Mouse (Mus musculus): ENCODE measurements at regions not wholly inside any gene's neighbourhood (a gene's known extent, or its start where the extent isn't known, plus 50 kb on each side); places are given as distances from the start of the nearest gene placed in this dataset.

DNA sequence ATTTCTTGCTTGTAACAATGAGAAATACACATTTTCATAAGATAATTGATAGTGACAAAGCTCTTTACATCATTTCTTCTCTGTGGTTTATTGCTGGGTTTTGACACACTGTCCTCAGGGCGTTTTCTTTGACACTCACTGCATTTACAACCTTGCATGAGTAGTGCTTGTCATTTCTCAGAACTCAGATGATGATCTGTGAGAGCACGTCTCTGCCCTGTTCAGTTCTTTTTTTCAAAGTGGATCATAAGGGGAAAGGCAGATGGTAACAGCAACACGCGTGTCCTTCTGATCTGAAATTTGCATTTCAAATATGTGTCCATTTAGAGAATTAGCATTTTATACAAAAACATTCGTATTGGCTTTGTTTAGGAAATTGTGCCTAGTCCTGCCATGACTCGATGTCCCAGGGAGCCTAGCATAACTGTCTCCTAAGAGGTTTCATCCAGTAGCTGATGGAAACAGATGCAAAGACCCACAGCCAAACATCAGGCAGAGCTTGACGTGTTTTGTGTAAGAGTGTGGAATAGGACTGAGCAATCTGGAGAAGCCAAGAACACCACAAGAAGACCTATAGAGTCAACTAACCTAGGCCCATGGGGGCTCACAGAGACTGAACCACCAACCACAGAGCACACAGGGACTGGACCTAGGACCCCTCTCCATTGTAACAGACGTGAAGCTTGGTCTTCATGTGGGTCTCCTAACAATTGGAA, 108.4 kb upstream of the Npy2r start:
- H3K4me3 ChIP-seq (replicated peaks; ENCODE audit: low read length), result no peak overlapping the region
- TF ChIP-seq POU5F1 (IDR thresholded peaks at IDR 0.05; ENCODE audit: borderline replicate concordance, low read length) (no peak), NANOG (IDR thresholded peaks at IDR 0.05; ENCODE audit: borderline replicate concordance, low read length) (no peak), CTCF (conservative IDR thresholded peaks at IDR 0.05; ENCODE audit: low read length) (no peak)
- no peaks in the 10 kb centered on the region for H3K4me1 ChIP-seq (replicated peaks; ENCODE audit: low read depth, low read length)
- no peaks in the 10 kb centered on the region for H3K9me3 ChIP-seq (ENCODE audit: low read length)
- no peaks in the 10 kb centered on the region for H3K36me3 ChIP-seq (ENCODE audit: insufficient read depth, low read length)
- no peaks in the 10 kb centered on the region for H3K27me3 ChIP-seq (ENCODE audit: insufficient read depth, low read length)

DNA sequence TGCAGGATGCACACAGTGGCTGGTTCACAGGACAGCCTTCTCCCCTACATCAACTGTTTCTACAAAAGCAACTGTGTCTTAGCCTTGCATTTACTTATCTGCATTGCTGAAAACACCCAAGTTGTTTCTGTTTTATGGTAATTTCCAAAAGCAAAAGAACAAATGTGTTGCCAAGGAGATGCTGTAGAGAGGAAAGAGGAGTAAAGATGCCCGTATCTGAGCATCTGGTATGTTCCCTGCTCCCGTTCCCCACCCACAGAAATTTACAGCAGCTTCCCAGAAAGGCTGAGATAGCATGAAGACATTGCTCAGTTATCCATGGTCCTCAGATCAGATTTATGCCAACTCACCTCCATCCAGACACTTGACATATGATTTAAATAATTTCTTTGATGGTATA, 104.5 kb upstream of the Npy2r start:
- H3K27me3 ChIP-seq (ENCODE audit: insufficient read depth, low read length), result no peaks in the 10 kb centered on the region
- TF ChIP-seq POU5F1 (IDR thresholded peaks at IDR 0.05; ENCODE audit: borderline replicate concordance, low read length) (no peak), CTCF (conservative IDR thresholded peaks at IDR 0.05; ENCODE audit: low read length) (no peak)
- H3K36me3 ChIP-seq (ENCODE audit: insufficient read depth, low read length), result no peaks in the 10 kb centered on the region
- H3K4me3 ChIP-seq (replicated peaks; ENCODE audit: low read length), result no peak overlapping the region
- no peaks in the 10 kb centered on the region for H3K4me1 ChIP-seq (replicated peaks; ENCODE audit: low read depth, low read length)
- H3K9me3 ChIP-seq (ENCODE audit: low read length), result no peaks in the 10 kb centered on the region

DNA sequence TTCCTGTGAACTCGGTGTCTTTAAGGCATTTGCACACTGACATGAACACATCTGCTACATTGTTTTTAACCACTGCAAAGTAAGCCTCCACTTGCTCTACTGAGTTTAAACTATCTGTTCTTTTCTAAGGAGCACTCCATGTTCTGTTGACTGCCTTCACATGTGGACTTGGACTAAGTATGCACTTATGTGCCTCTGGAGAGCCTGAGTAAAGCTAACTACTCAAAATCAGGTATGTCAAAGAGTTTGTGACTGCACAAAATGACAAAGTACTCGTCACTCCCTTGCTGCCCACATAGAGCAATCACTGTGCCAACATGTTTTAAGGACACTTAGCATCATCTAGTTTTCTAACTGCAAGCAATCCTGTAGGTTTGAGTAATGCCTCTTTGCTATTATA, 92.2 kb upstream of the Npy2r start:
- no peaks in the 10 kb centered on the region for H3K4me1 ChIP-seq (replicated peaks; ENCODE audit: low read depth, low read length)
- no peak overlapping the region for H3K4me3 ChIP-seq (replicated peaks; ENCODE audit: low read length)
- no peaks in the 10 kb centered on the region for H3K36me3 ChIP-seq (ENCODE audit: insufficient read depth, low read length)
- no peaks in the 10 kb centered on the region for H3K9me3 ChIP-seq (ENCODE audit: low read length)
- no peaks in the 10 kb centered on the region for H3K27me3 ChIP-seq (ENCODE audit: insufficient read depth, low read length)
- no peak for TF ChIP-seq CTCF (conservative IDR thresholded peaks at IDR 0.05; ENCODE audit: low read length)
- no peak for TF ChIP-seq POU5F1 (IDR thresholded peaks at IDR 0.05; ENCODE audit: borderline replicate concordance, low read length)
- no peak for TF ChIP-seq NANOG (IDR thresholded peaks at IDR 0.05; ENCODE audit: borderline replicate concordance, low read length)

DNA sequence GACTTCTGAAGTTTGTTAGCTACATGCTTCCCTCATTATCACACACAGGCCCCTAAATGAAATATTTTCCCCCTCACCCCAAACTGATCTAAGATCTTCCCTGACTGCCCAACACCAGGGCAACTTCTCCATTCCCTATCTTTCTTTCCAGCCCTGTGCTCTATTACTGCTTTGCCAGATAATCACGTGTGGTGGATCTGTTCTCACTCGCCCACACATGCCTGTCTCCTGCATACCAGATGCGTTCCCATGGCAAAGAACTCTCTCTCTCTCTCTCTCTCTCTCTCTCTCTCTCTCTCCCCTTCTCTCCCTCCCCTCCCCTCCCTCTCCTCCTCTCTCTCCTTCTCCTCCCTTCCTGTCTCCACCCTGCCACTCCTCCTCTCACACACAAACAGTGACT, 88.8 kb upstream of the Npy2r start:
- no peak overlapping the region for H3K4me3 ChIP-seq (replicated peaks; ENCODE audit: low read length)
- H3K4me1 ChIP-seq (replicated peaks; ENCODE audit: low read depth, low read length), result no peaks in the 10 kb centered on the region

DNA sequence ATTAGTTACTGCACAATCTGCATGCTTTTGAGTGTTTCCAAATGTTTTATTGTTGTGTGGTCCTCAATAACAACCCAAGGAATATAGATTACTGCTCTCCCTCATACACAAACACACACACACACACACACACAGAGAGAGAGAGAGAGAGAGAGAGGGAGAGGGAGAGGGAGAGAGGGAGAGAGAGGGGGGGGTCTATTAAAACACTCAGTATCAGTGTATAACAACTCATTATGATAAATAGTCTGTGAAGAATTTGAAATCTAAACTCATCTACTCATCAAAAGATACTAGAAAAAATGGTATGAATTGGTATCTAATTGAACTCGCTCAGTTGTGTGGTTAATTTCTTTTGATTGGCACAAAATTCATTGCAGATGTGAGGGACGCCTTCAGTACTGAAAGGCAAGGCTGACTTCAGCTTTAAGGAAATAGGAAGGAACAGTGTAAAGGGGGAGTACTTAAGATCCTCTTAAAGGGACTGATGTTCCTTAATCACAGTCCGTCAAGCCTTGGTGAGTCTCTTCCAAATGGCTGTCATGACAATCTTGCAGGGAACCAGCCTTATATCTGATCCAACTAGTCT, 72.6 kb upstream of the Npy2r start:
- Histone ChIP-seq H3K4me1 (replicated peaks; ENCODE audit: low read depth, low read length) (no peaks in the 10 kb centered on the region), H3K36me3 (ENCODE audit: insufficient read depth, low read length) (no peaks in the 10 kb centered on the region), H3K4me3 (replicated peaks; ENCODE audit: low read length) (no peak overlapping the region), H3K27me3 (ENCODE audit: insufficient read depth, low read length) (no peaks in the 10 kb centered on the region), H3K9me3 (ENCODE audit: low read length) (no peaks in the 10 kb centered on the region)
- TF ChIP-seq CTCF (conservative IDR thresholded peaks at IDR 0.05; ENCODE audit: low read length) (no peak), NANOG (IDR thresholded peaks at IDR 0.05; ENCODE audit: borderline replicate concordance, low read length) (no peak), POU5F1 (IDR thresholded peaks at IDR 0.05; ENCODE audit: borderline replicate concordance, low read length) (no peak)

More for the DNA sequence above, 88.8 kb upstream of the Npy2r start:
- Histone ChIP-seq H3K36me3 (ENCODE audit: insufficient read depth, low read length) (no peaks in the 10 kb centered on the region), H3K9me3 (ENCODE audit: low read length) (no peaks in the 10 kb centered on the region), H3K27me3 (ENCODE audit: insufficient read depth, low read length) (no peaks in the 10 kb centered on the region)
- no peak for TF ChIP-seq CTCF (conservative IDR thresholded peaks at IDR 0.05; ENCODE audit: low read length)
- TF ChIP-seq POU5F1 (IDR thresholded peaks at IDR 0.05; ENCODE audit: borderline replicate concordance, low read length), result no peak
- no peak for TF ChIP-seq NANOG (IDR thresholded peaks at IDR 0.05; ENCODE audit: borderline replicate concordance, low read length)

DNA sequence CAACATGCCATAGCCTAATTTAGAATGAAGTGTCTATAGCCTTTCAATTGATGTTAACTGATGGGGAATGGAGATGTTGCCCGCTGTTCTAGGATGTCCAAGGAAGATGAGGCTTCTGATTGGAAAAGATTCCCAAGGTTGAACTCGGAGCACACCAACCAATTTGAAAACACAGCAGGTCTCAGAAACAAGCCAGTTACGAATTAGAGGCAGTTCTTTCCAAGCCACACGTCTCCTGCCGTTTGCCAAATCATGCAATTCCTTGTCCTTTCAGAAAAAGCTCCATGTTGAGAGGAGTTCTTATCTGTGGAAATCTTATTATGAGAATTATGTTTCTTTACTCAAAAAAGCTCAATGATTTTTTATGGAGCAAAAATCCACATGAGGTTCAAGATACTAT, 71.5 kb upstream of the Npy2r start:
- no peaks in the 10 kb centered on the region for H3K36me3 ChIP-seq (ENCODE audit: insufficient read depth, low read length)
- H3K9me3 ChIP-seq (ENCODE audit: low read length), result no peaks in the 10 kb centered on the region
- H3K4me1 ChIP-seq (replicated peaks; ENCODE audit: low read depth, low read length), result no peaks in the 10 kb centered on the region
- TF ChIP-seq POU5F1 (IDR thresholded peaks at IDR 0.05; ENCODE audit: borderline replicate concordance, low read length), result no peak
- H3K27me3 ChIP-seq (ENCODE audit: insufficient read depth, low read length), result no peaks in the 10 kb centered on the region
- H3K4me3 ChIP-seq (replicated peaks; ENCODE audit: low read length), result no peak overlapping the region

DNA sequence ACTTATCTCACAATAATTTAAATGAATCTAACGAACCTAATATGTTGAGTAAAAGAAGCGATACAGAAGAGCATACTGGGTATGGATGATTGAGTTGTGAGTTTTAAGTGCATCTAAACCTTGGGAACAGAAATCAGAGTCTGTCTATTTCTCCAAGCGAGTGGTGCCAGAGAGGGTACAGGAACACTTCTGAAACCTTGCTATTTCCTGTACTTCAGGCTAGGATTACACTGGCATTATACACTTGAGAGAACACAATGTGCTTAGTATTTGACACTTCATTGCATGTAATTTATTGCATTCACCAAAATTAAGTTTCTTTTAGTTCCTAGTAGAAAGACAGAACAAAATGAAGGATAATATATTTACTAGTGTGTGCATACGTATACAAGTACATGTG, 54.0 kb upstream of the Npy2r start:
- no peak overlapping the region for H3K4me3 ChIP-seq (replicated peaks; ENCODE audit: low read length)
- H3K9me3 ChIP-seq (ENCODE audit: low read length), result no peaks in the 10 kb centered on the region
- no peaks in the 10 kb centered on the region for H3K36me3 ChIP-seq (ENCODE audit: insufficient read depth, low read length)
- no peaks in the 10 kb centered on the region for H3K4me1 ChIP-seq (replicated peaks; ENCODE audit: low read depth, low read length)
- TF ChIP-seq NANOG (IDR thresholded peaks at IDR 0.05; ENCODE audit: borderline replicate concordance, low read length) (no peak), POU5F1 (IDR thresholded peaks at IDR 0.05; ENCODE audit: borderline replicate concordance, low read length) (no peak), CTCF (conservative IDR thresholded peaks at IDR 0.05; ENCODE audit: low read length) (no peak)
- no peaks in the 10 kb centered on the region for H3K27me3 ChIP-seq (ENCODE audit: insufficient read depth, low read length)

DNA sequence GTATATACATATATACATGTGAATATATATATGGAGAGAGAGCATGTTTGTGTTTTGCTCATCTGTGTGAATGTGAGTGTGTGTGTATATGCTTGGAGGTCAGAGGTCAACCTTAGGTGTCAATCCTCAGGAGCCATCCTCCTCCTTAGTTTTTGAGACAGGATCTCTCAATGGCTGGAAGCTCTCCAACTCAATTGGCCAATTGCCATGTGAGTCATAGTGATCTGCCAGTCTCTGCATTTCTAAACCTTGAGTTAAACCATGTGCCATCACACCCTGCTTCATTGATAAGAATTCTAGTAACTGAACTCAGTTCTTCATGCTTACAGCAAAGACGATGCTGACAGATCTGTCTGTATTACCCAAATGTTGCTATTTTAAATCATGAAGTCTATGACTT, 50.8 kb upstream of the Npy2r start:
- no peaks in the 10 kb centered on the region for H3K27me3 ChIP-seq (ENCODE audit: insufficient read depth, low read length)
- no peak overlapping the region for H3K4me3 ChIP-seq (replicated peaks; ENCODE audit: low read length)
- H3K36me3 ChIP-seq (ENCODE audit: insufficient read depth, low read length), result no peaks in the 10 kb centered on the region
- H3K4me1 ChIP-seq (replicated peaks; ENCODE audit: low read depth, low read length), result no peaks in the 10 kb centered on the region
- no peaks in the 10 kb centered on the region for H3K9me3 ChIP-seq (ENCODE audit: low read length)
- TF ChIP-seq POU5F1 (IDR thresholded peaks at IDR 0.05; ENCODE audit: borderline replicate concordance, low read length), result no peak
- no peak for TF ChIP-seq NANOG (IDR thresholded peaks at IDR 0.05; ENCODE audit: borderline replicate concordance, low read length)
- TF ChIP-seq CTCF (conservative IDR thresholded peaks at IDR 0.05; ENCODE audit: low read length), result no peak

All from E14TG2a.4 (cell line).